Mouse (Mus musculus): ENCODE measurements around the gene Tm6sf1. TPM values are rescaled to one million over a fixed set of nuclear protein-coding genes. Genes with fewer than 3 reads are reported as not detected.

The Tm6sf1 gene
- total RNA-seq, 2 experiments from 2014 or later, result 13.8 to 21.6 TPM

DNA sequence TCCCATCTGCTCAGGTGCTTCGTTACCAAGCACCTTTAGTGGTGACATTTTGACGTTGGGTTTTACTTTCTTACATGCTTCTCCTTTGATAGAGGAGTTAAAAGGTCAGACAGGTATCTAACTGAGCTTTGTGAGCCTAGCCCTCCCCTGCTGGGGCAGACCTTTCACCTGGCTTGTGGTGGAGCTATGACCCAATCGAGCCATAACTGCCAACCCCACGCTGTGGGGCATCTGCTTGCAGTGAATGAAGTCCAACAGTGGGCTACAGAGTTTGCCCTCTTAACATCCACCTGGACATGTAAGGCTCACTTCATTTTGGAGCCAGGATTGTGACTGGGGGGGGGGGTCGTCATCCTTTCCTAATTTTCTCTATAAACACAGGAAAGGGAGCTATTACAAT is 21.5 kb downstream of the Tm6sf1 start:
- no peak for DNase-seq (ENCODE audit: extremely low spot score in 1 of 2, low spot score in 1 of 2)

DNA sequence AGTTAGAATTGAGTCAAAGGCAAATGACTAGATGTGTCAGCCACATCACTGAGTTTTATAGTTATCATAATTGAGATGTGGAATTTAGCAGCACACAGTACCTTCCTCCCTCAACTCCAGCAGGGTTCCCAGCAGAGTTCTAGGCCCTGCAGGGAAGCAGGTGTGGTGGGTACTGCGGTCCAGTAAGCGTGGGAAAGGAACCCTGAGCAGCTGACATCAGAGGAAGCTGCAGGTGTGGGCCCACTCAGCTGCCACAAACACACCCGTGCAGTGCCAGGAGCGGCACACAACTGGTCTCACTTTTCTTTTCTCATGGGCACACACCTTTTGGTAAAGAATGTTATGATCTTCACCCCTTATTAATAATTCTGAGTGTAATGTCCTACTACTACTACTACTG is 22.0 kb downstream of the Tm6sf1 start:
- no peak for DNase-seq (ENCODE audit: extremely low spot score in 1 of 2, low spot score in 1 of 2)

DNA sequence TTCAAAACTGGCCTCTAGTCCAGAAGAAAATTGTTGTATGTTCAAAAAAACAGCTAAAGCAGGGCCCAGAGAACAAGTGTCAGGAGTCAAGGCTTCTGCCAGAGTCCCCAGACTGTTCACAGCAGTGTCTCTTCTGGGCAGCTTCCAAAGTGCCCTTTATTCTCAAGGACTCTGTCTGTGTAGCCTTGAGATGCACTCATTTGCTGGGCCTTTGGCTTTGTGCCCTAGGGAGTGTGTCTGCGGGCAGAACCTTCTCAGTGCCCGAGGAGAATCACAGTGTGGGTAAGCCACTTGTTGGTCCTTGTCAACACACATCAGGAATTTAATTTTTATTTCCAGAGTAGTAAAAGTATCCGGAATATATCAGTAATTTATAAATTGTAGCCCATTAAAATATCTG is 22.8 kb downstream of the Tm6sf1 start:
- DNase-seq (ENCODE audit: extremely low spot score in 1 of 2, low spot score in 1 of 2), result no peak

DNA sequence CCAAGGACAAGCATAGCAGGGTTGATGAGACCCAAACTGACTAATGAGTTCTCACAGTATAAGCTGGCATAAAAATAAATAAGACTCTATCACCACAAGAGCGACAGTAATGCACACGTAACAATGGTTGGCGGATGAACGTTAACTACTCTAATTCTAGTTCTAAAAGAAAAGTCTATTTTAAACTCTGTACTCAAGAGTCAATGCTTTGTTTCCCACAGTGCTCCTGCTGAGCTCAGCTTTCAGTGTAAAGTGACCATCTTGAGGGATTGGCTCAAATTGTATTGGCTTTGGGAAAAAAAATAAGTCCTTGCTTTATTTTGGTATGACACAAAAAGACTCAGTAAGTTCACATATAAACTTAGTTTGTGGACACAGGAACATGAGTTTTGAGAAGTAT is 26.3 kb downstream of the Tm6sf1 start:
- no peak for DNase-seq (ENCODE audit: extremely low spot score in 1 of 2, low spot score in 1 of 2)

DNA sequence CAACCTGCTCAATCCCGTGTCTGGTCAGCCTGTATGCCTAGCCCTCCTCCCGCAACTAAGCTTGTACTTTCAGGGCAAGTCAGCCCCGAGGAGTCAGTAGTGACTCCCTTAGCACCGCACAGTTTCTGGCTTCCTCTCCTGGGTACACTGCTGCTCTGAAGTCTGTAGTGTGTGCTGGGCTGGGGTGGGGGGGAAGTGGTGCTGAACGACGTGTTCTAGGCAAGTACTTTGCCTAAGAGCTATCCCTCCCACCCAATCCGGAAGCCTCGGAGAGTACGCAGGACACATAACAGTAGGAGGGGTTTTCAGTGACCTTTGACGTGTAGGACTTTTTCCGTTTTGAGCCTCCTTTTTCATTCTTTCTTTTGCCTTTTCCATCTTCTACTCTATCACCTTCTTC is 40.6 kb downstream of the Tm6sf1 start:
- DNase-seq (ENCODE audit: extremely low spot score in 1 of 2, low spot score in 1 of 2), result no peak

DNA sequence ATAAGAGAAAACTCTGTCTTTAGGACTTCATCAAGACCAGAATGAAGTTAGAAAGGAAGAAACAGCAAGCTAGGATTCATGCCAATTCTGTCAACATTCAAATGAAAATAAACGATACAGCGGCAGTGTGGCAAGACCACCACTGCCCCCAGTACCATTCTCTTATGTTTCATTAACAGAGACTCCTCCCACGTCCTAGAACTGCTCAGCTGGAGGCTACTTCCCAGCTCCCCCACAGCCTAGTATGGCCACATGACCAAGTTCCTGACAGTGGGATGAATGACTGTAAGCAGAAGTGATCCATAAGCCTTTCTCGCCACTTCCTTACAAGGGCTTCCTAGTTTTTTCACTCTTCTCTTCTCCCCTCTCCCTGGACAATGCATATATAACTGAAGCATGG is 45.3 kb downstream of the Tm6sf1 start:
- DNase-seq (ENCODE audit: extremely low spot score in 1 of 2, low spot score in 1 of 2), result no peak

DNA sequence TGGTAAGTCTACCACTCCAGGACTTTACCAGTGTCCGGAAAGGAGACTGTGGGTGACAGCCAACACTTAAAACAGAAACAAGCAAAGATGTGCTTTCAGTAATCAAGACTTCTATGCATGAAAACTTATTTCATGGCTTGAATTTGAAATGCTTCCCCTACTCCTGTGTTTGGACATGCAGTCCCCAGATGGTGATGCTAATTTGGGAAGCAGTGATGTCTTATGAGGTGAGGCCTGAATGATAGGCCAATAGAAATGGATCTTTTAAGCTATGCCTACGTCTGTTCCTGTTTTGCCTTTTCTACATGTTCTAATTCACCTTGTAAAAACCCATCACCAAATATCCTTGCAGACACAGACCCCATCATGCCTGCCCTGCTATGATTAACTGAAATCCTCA is 46.1 kb downstream of the Tm6sf1 start:
- DNase-seq (ENCODE audit: extremely low spot score in 1 of 2, low spot score in 1 of 2), result no peak

DNA sequence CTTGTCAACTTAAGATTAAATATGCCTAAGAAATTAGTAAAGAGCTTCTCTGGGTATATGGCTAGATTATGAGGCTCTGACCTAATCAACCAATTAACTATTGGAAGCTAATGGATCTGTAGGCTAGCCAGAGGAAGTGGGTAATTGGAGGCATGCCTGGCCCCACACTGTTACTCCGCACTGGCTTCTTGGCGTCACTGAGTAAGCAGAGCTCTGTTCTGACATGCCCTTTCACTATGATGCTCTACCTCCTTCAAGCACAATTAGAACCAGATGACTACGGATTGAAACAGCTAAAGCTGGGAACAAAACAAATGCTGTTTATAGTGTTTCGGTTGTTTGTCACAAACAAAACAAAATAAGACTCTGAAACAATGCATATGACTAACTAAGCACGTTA is 59.5 kb downstream of the Tm6sf1 start:
- DNase-seq (ENCODE audit: extremely low spot score in 1 of 2, low spot score in 1 of 2), result no peak

DNA sequence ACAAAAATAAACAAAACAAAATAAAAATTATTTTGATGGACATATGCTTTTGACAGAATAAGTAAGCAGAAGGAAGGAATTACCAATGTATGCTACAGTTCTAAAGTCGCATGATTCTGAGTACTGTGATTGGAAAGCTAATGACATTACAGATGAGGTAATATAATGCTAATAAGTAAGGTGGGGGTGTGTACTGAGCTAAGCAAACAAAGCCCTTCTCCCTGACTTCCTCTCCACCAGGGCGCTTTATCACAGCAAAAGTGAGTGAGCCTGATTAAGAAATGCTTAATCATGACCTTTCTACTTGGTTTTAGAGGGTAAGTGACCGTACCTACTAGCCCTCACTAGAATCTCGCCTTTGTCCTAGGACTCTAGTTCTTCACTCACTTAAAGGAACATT is 61.5 kb downstream of the Tm6sf1 start:
- DNase-seq (ENCODE audit: extremely low spot score in 1 of 2, low spot score in 1 of 2), result no peak

DNA sequence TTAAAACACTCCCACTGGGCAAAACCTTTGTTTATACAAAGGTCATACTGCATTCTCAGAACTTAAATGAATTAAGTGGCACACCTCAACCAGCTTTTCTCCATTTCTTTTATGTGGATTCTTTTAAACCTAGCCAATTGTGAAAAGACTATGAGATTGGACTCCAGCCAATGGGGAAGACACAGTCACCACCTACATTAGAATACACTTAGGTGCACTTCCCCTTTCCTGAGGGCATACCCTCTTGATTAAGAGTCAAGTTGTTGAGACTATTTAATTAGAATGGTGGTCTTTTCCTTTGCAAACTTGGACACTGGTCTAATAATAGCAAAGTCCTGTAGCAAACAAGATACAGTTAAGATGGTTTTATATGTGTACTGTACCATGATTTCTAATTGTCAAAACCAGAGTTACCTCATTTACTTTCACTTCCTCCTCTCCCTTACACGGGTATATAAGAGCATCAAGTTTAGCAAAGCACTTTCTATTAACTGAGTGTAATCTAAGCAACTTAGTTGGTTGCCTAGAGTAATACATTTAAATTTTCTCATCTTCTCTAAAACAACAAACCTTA is 62.7 kb downstream of the Tm6sf1 start:
- no peak for DNase-seq (ENCODE audit: extremely low spot score in 1 of 2, low spot score in 1 of 2)

DNA sequence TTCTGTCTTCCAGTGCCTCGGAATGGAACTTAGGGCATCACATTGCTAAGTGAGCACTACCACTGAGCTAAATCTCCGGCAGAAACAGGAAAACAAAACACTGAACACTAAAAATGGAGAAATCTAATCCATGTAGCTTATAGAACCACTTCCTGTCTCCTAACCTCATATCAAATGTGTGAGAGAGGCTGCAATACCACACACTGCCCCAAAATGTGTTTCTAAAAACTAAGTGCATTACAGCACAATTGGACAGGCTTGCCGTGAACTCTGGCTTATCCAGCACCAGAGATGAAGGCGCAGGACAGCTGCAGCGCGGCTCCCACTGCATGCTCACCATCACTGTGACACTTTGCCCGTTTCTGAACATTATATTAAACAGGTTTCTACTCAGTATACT is 70.2 kb downstream of the Tm6sf1 start:
- DNase-seq (ENCODE audit: extremely low spot score in 1 of 2, low spot score in 1 of 2), result no peak

DNA sequence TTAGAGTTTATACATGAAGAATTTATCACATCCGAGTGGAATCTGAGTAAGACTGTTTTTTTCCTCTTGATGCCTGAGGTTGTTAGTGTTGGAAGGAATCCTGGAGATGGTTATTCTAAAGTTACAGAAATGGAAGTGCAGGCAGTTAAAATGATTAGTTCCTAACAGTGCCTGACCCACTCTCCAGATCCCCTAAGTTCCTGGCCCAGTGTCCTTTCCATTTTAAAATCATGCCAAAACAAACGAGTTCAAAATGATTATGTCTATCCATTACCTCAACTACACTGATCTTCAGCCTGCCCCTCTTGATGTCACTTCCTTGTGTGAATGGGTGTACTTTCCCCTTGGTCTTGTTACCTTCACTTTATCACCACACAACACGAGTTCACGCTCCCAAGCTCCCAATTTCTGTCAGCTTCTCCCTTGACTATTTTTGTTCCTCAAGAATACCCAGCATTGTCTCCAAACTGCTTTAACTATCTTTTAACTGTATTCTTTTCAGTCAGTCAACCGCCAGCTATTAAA is 73.8 kb downstream of the Tm6sf1 start:
- DNase-seq (ENCODE audit: extremely low spot score in 1 of 2, low spot score in 1 of 2), result no peak

DNA sequence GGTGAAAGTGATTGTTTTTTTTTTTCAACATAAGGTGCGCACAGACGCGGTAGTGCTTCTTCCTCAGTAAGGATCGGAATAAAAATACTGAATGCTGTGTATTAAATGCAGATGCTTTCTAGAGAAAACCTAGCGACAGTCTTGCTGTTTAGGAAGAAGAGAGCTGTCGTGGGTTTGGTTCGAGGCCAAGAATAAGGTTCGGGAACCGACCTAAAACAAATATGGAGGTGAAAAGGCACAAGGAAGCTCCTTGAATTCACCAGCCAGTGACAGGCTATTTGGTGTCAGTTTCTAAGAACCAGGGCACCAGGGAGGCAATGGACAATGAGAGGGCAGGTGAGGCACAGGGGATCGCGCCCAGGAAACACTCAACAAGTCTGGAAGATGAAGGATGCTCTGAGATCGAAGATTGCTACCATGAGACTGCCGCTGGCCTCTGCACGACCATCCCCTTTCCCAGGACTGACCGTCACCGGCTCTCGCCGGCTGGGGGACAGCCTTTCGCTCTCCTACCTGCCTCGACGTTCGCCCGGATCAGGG is 74.3 kb downstream of the Tm6sf1 start:
- peak in 1 of 2 experiments; percentile 20 for DNase-seq (ENCODE audit: extremely low spot score in 1 of 2, low spot score in 1 of 2)

DNA sequence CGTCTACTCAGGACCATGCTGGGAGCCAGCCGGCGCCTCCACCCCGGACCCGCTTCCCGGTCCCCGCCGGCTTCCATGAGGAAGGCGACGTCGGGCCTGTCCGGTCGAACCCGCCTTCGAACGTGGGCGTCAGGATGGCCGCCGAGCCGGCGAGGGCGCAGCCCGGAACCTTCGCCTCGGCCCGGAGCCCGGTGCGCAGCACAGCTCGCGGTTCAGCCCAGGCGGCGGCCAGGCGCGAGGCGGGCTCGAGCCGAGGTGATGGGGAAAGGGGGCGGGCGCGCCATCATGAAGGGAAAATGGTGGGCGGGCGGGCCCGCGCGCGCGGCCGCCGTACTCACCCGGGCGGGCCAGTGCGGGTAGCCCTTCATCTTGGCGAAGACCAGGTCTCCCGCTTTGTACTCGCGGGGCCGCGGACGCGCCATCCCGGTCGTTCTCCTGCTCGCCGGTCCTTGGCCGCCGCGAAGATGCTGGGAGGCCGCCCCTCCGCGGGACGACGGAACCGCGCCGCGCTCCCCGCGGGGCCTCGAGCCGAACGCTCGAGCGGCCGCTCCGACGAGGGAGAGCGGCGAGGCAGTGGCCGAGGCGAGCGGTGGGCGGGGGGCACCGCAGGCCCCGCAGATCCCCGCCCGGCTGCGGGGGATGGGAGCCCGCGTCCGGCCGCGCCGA is 74.9 kb downstream of the Tm6sf1 start:
- DNase-seq (ENCODE audit: extremely low spot score in 1 of 2, low spot score in 1 of 2), result peak; percentile 50 to 73

Other genes with a start within 250 kb of the Tm6sf1 start
- 10 to 100 TPM; 82.2 to 99.1 TPM for gene Homer2, start 151.5 kb upstream of the Tm6sf1 start, total RNA-seq (2021)
- 10 to 100 TPM; 66.2 to 74.1 TPM for gene Ramac, start 96.1 kb upstream of the Tm6sf1 start, total RNA-seq (2021)
- 10 to 100 TPM; 30.6 to 33.1 TPM for gene 3110040N11Rik, start 69.5 kb upstream of the Tm6sf1 start, total RNA-seq (2021)
- 100 to 1,000 TPM; 102 to 109 TPM for gene Btbd1, start 29.6 kb upstream of the Tm6sf1 start, total RNA-seq (2021)
- gene Gm10160, start 3.2 kb upstream of the Tm6sf1 start, total RNA-seq (2021), result not detected
- 10 to 100 TPM; 53.3 to 59.3 TPM for gene Hdgfl3, start 75.5 kb downstream of the Tm6sf1 start, total RNA-seq (2021)
- not detected for gene Bnc1, start 133.3 kb downstream of the Tm6sf1 start, total RNA-seq (2021)

All from layer of hippocampus, postnatal 25 days (tissue).